9 mouse cellular contexts compared by ENCODE assay signal in the genomic region with DNA sequence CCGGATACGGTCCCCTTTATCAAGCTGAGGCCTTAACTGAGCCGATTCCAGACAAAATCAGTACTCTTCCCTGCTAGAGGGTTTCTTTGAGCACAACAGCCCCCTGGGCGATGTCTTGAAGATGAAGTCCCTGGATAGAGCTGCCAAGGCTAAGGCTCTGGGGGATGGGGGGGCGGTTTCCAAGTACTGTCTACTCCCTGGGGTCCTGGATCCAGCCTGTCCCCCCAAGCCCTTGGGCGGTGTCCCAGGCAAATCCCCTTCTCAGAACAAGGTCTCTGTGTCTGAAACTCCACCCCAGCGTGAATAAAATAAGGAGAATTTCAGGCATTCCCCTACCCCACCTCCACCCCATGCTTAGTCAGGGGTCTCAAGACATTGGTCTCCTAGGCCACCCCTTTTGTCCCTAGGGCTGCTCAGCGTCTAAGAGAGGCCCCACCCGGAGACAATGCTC. TPM values are rescaled to one million over a fixed set of nuclear protein-coding genes. Genes with fewer than 3 reads are reported as not detected.
DNase-seq lines count a peak whose midpoint lies in the region; ATAC-seq and TF ChIP-seq lines count a peak whose summit lies in the region.
"Had no signal": no experiment of that assay in that cellular context is flagged by ENCODE, and none has a peak within 500 bp of the region (broad histone marks: within the 10 kb centered on the region; RNA-seq: fewer than 3 reads in every experiment).

No protein-coding gene starts in this region.

- H3K9ac ChIP-seq in liver, embryonic 12.5 days = peak overlapping the region; percentile 86
- H3K9ac ChIP-seq in stomach, postnatal 0 days (ENCODE audit: low read length) = peak overlapping the region; percentile 92

- peak overlapping the region; percentile 99 for H3K4me2 ChIP-seq in liver, embryonic 12.5 days
- peak overlapping the region; percentile 72 for H3K4me2 ChIP-seq in stomach, postnatal 0 days (replicated peaks; ENCODE audit: low read depth)

- no peak for TF ChIP-seq CTCF in stomach, postnatal 0 days (IDR thresholded peaks at IDR 0.05; ENCODE audit: low read depth)

- WGBS in heart, embryonic 10.5 days = 3% methylated on average over 9 of the region's 9 CpGs
- whole genome bisulfite sequencing in liver, embryonic 12.5 days (ENCODE audit: insufficient replicate concordance) = 24% methylated on average over 9 of the region's 9 CpGs
- 6% methylated on average over 9 of the region's 9 CpGs for WGBS in stomach, postnatal 0 days

- H3K4me3 ChIP-seq in heart, embryonic 10.5 days = peak overlapping the region; percentile 92
- peak overlapping the region; percentile 74 for H3K4me3 ChIP-seq in liver, embryonic 12.5 days
- H3K4me3 ChIP-seq in stomach, postnatal 0 days (ENCODE audit: low read depth, low read length) = peak overlapping the region; percentile 81

- no peak for ATAC-seq in liver, embryonic 12.5 days
- ATAC-seq in stomach, postnatal 0 days (ENCODE audit: low FRiP score, low TSS enrichment) = no peak

- H3K9me3 ChIP-seq in heart, embryonic 10.5 days = no peaks in the 10 kb centered on the region
- no peaks in the 10 kb centered on the region for H3K9me3 ChIP-seq in liver, embryonic 12.5 days (replicated peaks)
- H3K9me3 ChIP-seq in stomach, postnatal 0 days (ENCODE audit: control insufficient read depth, low read length) = no peaks in the 10 kb centered on the region

- TF ChIP-seq EP300 in stomach, postnatal 0 days (optimal IDR thresholded peaks at IDR 0.05) = no peak

- H3K27ac ChIP-seq in heart, embryonic 10.5 days = peak overlapping the region; percentile 92
- H3K27ac ChIP-seq in liver, embryonic 12.5 days = no peak overlapping the region
- H3K27ac ChIP-seq in stomach, postnatal 0 days (replicated peaks) = peak overlapping the region; percentile 87

- peaks cover 13% of the 10 kb centered on the region for H3K36me3 ChIP-seq in heart, embryonic 10.5 days
- no peaks in the 10 kb centered on the region for H3K36me3 ChIP-seq in liver, embryonic 12.5 days
- 0 out of 2 replicates have a peak, but pooled peaks cover 2% of the 10 kb centered on the region for H3K36me3 ChIP-seq in stomach, postnatal 0 days (ENCODE audit: control insufficient read depth, insufficient read depth, low read length)

- DNase-seq in embryo, embryonic 11 days = peak; percentile 50
- DNase-seq in embryo, embryonic 9.5 days (ENCODE audit: extremely low spot score) = no peak
- DNase-seq in thymus, postnatal 4 days = peak; percentile 33
- DNase-seq in thymus, postnatal 25 days = no peak
- DNase-seq in heart, embryonic 10.5 days (ENCODE audit: low spot score) = no peak
- DNase-seq in stomach, postnatal 0 days (ENCODE audit: low spot score) = peak; percentile 28
- no peak for DNase-seq in layer of hippocampus, postnatal 14 days (ENCODE audit: low spot score in 2 of 2)

- H3K27me3 ChIP-seq in heart, embryonic 10.5 days (ENCODE audit: insufficient read depth, poor library complexity, severe bottlenecking) = no peaks in the 10 kb centered on the region
- H3K27me3 ChIP-seq in liver, embryonic 12.5 days (replicated peaks) = peaks cover 9% of the 10 kb centered on the region; the same call in 1 of the 2 replicates
- no peaks in the 10 kb centered on the region for H3K27me3 ChIP-seq in stomach, postnatal 0 days (ENCODE audit: control insufficient read depth, insufficient read depth, low read length)
- H3K27me3 ChIP-seq: Patski had no signal

- H3K4me1 ChIP-seq in heart, embryonic 10.5 days = peaks cover 37% of the 10 kb centered on the region
- H3K4me1 ChIP-seq in liver, embryonic 12.5 days = peaks cover 53% of the 10 kb centered on the region
- H3K4me1 ChIP-seq in stomach, postnatal 0 days (replicated peaks; ENCODE audit: control insufficient read depth, insufficient read depth) = 0 out of 2 replicates have a peak, but pooled peaks cover 2% of the 10 kb centered on the region

RNA-seq across cellular contexts. Expression of a gene that starts 1.1 kb away (rescaled TPM):
- polyA plus RNA-seq in heart, embryonic 10.5 days (2016; fragmentation: Nextera tagmentation; extraction: Ambion mirVana) = 7.0 and 9.6 TPM in 2 replicates
- polyA plus RNA-seq in liver, embryonic 12.5 days (2016; fragmentation: Nextera tagmentation; extraction: Ambion mirVana) = 3.9 and 4.0 TPM in 2 replicates
- 12.8 and 14.6 TPM in 2 replicates for polyA plus RNA-seq in stomach, postnatal 0 days (2015; fragmentation: Nextera tagmentation; extraction: Ambion mirVana)
- 100 to 1,000 TPM; 144 to 148 TPM for total RNA-seq in layer of hippocampus, postnatal 14 days (2021)

RNA-seq across cellular contexts. Expression of a gene that starts 26.5 kb away (rescaled TPM):
- 12.3 and 13.9 TPM in 2 replicates for polyA plus RNA-seq in heart, embryonic 10.5 days (2016; fragmentation: Nextera tagmentation; extraction: Ambion mirVana)
- polyA plus RNA-seq in liver, embryonic 12.5 days (2016; fragmentation: Nextera tagmentation; extraction: Ambion mirVana) = 14.2 and 15.7 TPM in 2 replicates
- polyA plus RNA-seq in stomach, postnatal 0 days (2015; fragmentation: Nextera tagmentation; extraction: Ambion mirVana) = 25.0 and 26.6 TPM in 2 replicates
- total RNA-seq in layer of hippocampus, postnatal 14 days (2021) = 10 to 100 TPM; 27.1 to 30.9 TPM

RNA-seq across cellular contexts. Expression of a gene that starts 30.8 kb away (rescaled TPM):
- polyA plus RNA-seq in heart, embryonic 10.5 days (2016; fragmentation: Nextera tagmentation; extraction: Ambion mirVana) = 3.4 and 5.0 TPM in 2 replicates
- polyA plus RNA-seq in liver, embryonic 12.5 days (2016; fragmentation: Nextera tagmentation; extraction: Ambion mirVana) = 3.5 and 4.1 TPM in 2 replicates
- polyA plus RNA-seq in stomach, postnatal 0 days (2015; fragmentation: Nextera tagmentation; extraction: Ambion mirVana) = 11.6 and 12.2 TPM in 2 replicates
- 1 to 10 TPM; 7.3 to 8.0 TPM for total RNA-seq in layer of hippocampus, postnatal 14 days (2021)

Comparison
In these comparisons a context has a peak if more than half of its experiments do, and no peak if none do; other contexts are left out.
1. DNase-seq: peak in embryo, embryonic 11 days (single experiment), thymus, postnatal 4 days (single experiment) and stomach, postnatal 0 days (single experiment); none in embryo, embryonic 9.5 days (single experiment), thymus, postnatal 25 days (single experiment), heart, embryonic 10.5 days (single experiment) and layer of hippocampus, postnatal 14 days (0 of 2).
2. Peak in every context shown above with its lines, with median percentiles within 50 percentile points of each other: H3K4me3 ChIP-seq.